In genomic region chr9:107629901-107630425, GRCm38 (mm10) we compare ENCODE assay signal across 8 mouse cellular contexts. TPM values are rescaled to one million over a fixed set of nuclear protein-coding genes. Genes with fewer than 3 reads are reported as not detected.
DNase-seq lines count a peak whose midpoint lies in the region; ATAC-seq and TF ChIP-seq lines count a peak whose summit lies in the region.

No protein-coding gene starts in this region.

- peak; percentile 33 to 46 for DNase-seq in cerebellum, postnatal 10 days
- no peak for DNase-seq in cerebellum, adult 2 months
- DNase-seq in B cell, adult 2 months, result peak; percentile 30 to 35
- DNase-seq in urinary bladder, adult 18-20 months (ENCODE audit: low spot score in 2 of 2), result no peak
- DNase-seq in right cerebral cortex, postnatal 14 days, result no peak

- peaks cover 45% of the 10 kb centered on the region for H3K4me1 ChIP-seq in cerebellum, adult 2 months (ENCODE audit: control insufficient read depth, insufficient read depth, low read length)
- peaks cover 91% of the 10 kb centered on the region for H3K4me1 ChIP-seq in embryonic facial prominence, embryonic 15.5 days
- H3K4me1 ChIP-seq in kidney, embryonic 16.5 days (ENCODE audit: insufficient read depth, low read length), result peaks cover 75% of the 10 kb centered on the region
- H3K4me1 ChIP-seq in midbrain, embryonic 16.5 days (ENCODE audit: control insufficient read depth, insufficient read depth, low read length), result peaks cover 69% of the 10 kb centered on the region

- TF ChIP-seq CTCF in cerebellum, adult 2 months (IDR thresholded peaks at IDR 0.05; ENCODE audit: borderline replicate concordance, insufficient read depth, low read depth, low read length), result no peak

- H3K4me3 ChIP-seq in cerebellum, adult 2 months (replicated peaks; ENCODE audit: insufficient read depth, low read depth, low read length), result no peak overlapping the region
- H3K4me3 ChIP-seq in embryonic facial prominence, embryonic 15.5 days (replicated peaks), result peak overlapping the region; percentile 15; the same call in 1 of the 2 replicates
- no peak overlapping the region for H3K4me3 ChIP-seq in kidney, embryonic 16.5 days (ENCODE audit: low read length)
- peak overlapping the region; percentile 3; the same call in 1 of the 2 replicates for H3K4me3 ChIP-seq in midbrain, embryonic 16.5 days (ENCODE audit: low read depth, low read length)

- H3K9ac ChIP-seq in embryonic facial prominence, embryonic 15.5 days, result no peak overlapping the region
- peak overlapping the region; percentile 55 for H3K9ac ChIP-seq in kidney, embryonic 16.5 days (replicated peaks; ENCODE audit: low read length)
- peak overlapping the region; percentile 43 for H3K9ac ChIP-seq in midbrain, embryonic 16.5 days (ENCODE audit: low read depth, low read length)

- peaks cover 8% of the 10 kb centered on the region for H3K36me3 ChIP-seq in embryonic facial prominence, embryonic 15.5 days
- H3K36me3 ChIP-seq in kidney, embryonic 16.5 days (ENCODE audit: insufficient read depth, low read length), result 0 out of 2 replicates have a peak, but pooled peaks cover 8% of the 10 kb centered on the region
- no peaks in the 10 kb centered on the region for H3K36me3 ChIP-seq in midbrain, embryonic 16.5 days (ENCODE audit: control insufficient read depth, insufficient read depth, low read length)

- H3K4me2 ChIP-seq in embryonic facial prominence, embryonic 15.5 days (replicated peaks), result peak overlapping the region; percentile 36
- H3K4me2 ChIP-seq in kidney, embryonic 16.5 days (replicated peaks; ENCODE audit: low read depth, low read length), result peak overlapping the region; percentile 30
- peak overlapping the region; percentile 39 for H3K4me2 ChIP-seq in midbrain, embryonic 16.5 days (ENCODE audit: low read length)

- TF ChIP-seq POLR2A in cerebellum, adult 2 months (IDR thresholded peaks at IDR 0.05; ENCODE audit: borderline replicate concordance, insufficient read depth, low read length), result no peak

- ATAC-seq in embryonic facial prominence, embryonic 15.5 days (ENCODE audit: insufficient number of reproducible peaks, low FRiP score, low TSS enrichment, low read depth), result no peak
- ATAC-seq in kidney, embryonic 16.5 days (ENCODE audit: low FRiP score, low TSS enrichment), result no peak
- no peak for ATAC-seq in midbrain, embryonic 16.5 days

- WGBS in cerebellum, adult 2 months, result 48% methylated on average over 14 of the region's 14 CpGs
- WGBS in embryonic facial prominence, embryonic 15.5 days, result 17% methylated on average over 14 of the region's 14 CpGs
- 21% methylated on average over 14 of the region's 14 CpGs for WGBS in kidney, embryonic 16.5 days
- WGBS in midbrain, embryonic 16.5 days, result 6% methylated on average over 14 of the region's 14 CpGs

- no peak overlapping the region for H3K27ac ChIP-seq in cerebellum, adult 2 months (ENCODE audit: insufficient read depth, low read length)
- peak overlapping the region; percentile 94 for H3K27ac ChIP-seq in embryonic facial prominence, embryonic 15.5 days (replicated peaks)
- peak overlapping the region; percentile 94 for H3K27ac ChIP-seq in kidney, embryonic 16.5 days (ENCODE audit: low read length)
- H3K27ac ChIP-seq in midbrain, embryonic 16.5 days (ENCODE audit: low read length), result peak overlapping the region; percentile 95

- no peaks in the 10 kb centered on the region for H3K9me3 ChIP-seq in embryonic facial prominence, embryonic 15.5 days (replicated peaks)
- no peaks in the 10 kb centered on the region for H3K9me3 ChIP-seq in kidney, embryonic 16.5 days (ENCODE audit: low read length)
- H3K9me3 ChIP-seq in midbrain, embryonic 16.5 days (replicated peaks; ENCODE audit: control insufficient read depth, low read length, poor library complexity, severe bottlenecking), result no peaks in the 10 kb centered on the region

- no peaks in the 10 kb centered on the region for H3K27me3 ChIP-seq in cerebellum, adult 2 months (ENCODE audit: control insufficient read depth, insufficient read depth, low read length)
- no peaks in the 10 kb centered on the region for H3K27me3 ChIP-seq in embryonic facial prominence, embryonic 15.5 days
- H3K27me3 ChIP-seq in kidney, embryonic 16.5 days (ENCODE audit: insufficient read depth, low read length), result no peaks in the 10 kb centered on the region
- no peaks in the 10 kb centered on the region for H3K27me3 ChIP-seq in midbrain, embryonic 16.5 days (ENCODE audit: control insufficient read depth, insufficient read depth, low read depth, low read length)

RNA-seq across cellular contexts. Expression of gene Gnai2, which starts 5.2 kb away (rescaled TPM):
- 273 and 301 TPM in 2 replicates for polyA plus RNA-seq in cerebellum, adult 2 months (2012; rRNA removed)
- polyA plus RNA-seq in embryonic facial prominence, embryonic 15.5 days (2015; fragmentation: Nextera tagmentation; extraction: Ambion mirVana), result 458 and 459 TPM in 2 replicates
- 447 and 455 TPM in 2 replicates for polyA plus RNA-seq in kidney, embryonic 16.5 days (2015; fragmentation: Nextera tagmentation; extraction: Ambion mirVana)
- polyA plus RNA-seq in midbrain, embryonic 16.5 days (2015; fragmentation: Nextera tagmentation; extraction: Ambion mirVana), result 278 and 281 TPM in 2 replicates

RNA-seq across cellular contexts. Expression of gene Sema3b, which starts 20.9 kb away (rescaled TPM):
- polyA plus RNA-seq in cerebellum, adult 2 months (2012; rRNA removed), result 3.9 and 6.4 TPM in 2 replicates
- polyA plus RNA-seq in embryonic facial prominence, embryonic 15.5 days (2015; fragmentation: Nextera tagmentation; extraction: Ambion mirVana), result 21.2 and 22.7 TPM in 2 replicates
- 31.3 TPM in 2 replicates for polyA plus RNA-seq in kidney, embryonic 16.5 days (2015; fragmentation: Nextera tagmentation; extraction: Ambion mirVana)
- polyA plus RNA-seq in midbrain, embryonic 16.5 days (2015; fragmentation: Nextera tagmentation; extraction: Ambion mirVana), result 3.7 and 3.9 TPM in 2 replicates

RNA-seq across cellular contexts. Expression of gene Slc38a3, which starts 39.4 kb away (rescaled TPM):
- polyA plus RNA-seq in cerebellum, adult 2 months (2012; rRNA removed), result 145 and 152 TPM in 2 replicates
- polyA plus RNA-seq in embryonic facial prominence, embryonic 15.5 days (2015; fragmentation: Nextera tagmentation; extraction: Ambion mirVana), result 3.7 and 4.2 TPM in 2 replicates
- polyA plus RNA-seq in kidney, embryonic 16.5 days (2015; fragmentation: Nextera tagmentation; extraction: Ambion mirVana), result 12.4 and 12.9 TPM in 2 replicates
- 31.1 and 34.0 TPM in 2 replicates for polyA plus RNA-seq in midbrain, embryonic 16.5 days (2015; fragmentation: Nextera tagmentation; extraction: Ambion mirVana)

RNA-seq across cellular contexts. Expression of gene Ifrd2, which starts 42.5 kb away (rescaled TPM):
- 20.2 and 23.4 TPM in 2 replicates for polyA plus RNA-seq in cerebellum, adult 2 months (2012; rRNA removed)
- 46.8 and 47.1 TPM in 2 replicates for polyA plus RNA-seq in embryonic facial prominence, embryonic 15.5 days (2015; fragmentation: Nextera tagmentation; extraction: Ambion mirVana)
- polyA plus RNA-seq in kidney, embryonic 16.5 days (2015; fragmentation: Nextera tagmentation; extraction: Ambion mirVana), result 60.7 and 64.3 TPM in 2 replicates
- 14.6 and 15.4 TPM in 2 replicates for polyA plus RNA-seq in midbrain, embryonic 16.5 days (2015; fragmentation: Nextera tagmentation; extraction: Ambion mirVana)

RNA-seq across cellular contexts. Expression of gene Hyal3, which starts 49.3 kb away (rescaled TPM):
- polyA plus RNA-seq in cerebellum, adult 2 months (2012; rRNA removed), result 1.1 TPM in 2 replicates
- 2.0 TPM in 2 replicates for polyA plus RNA-seq in embryonic facial prominence, embryonic 15.5 days (2015; fragmentation: Nextera tagmentation; extraction: Ambion mirVana)
- 1.3 and 1.6 TPM in 2 replicates for polyA plus RNA-seq in kidney, embryonic 16.5 days (2015; fragmentation: Nextera tagmentation; extraction: Ambion mirVana)
- 2.0 and 2.4 TPM in 2 replicates for polyA plus RNA-seq in midbrain, embryonic 16.5 days (2015; fragmentation: Nextera tagmentation; extraction: Ambion mirVana)

Comparison
In these comparisons a context has a peak if more than half of its experiments do, and no peak if none do; other contexts are left out.
1. DNase-seq: peak in cerebellum, postnatal 10 days (2 of 2) and B cell, adult 2 months (2 of 2); none in cerebellum, adult 2 months (0 of 2), urinary bladder, adult 18-20 months (0 of 2) and right cerebral cortex, postnatal 14 days (single experiment).
2. H3K4me3 ChIP-seq: peak in embryonic facial prominence, embryonic 15.5 days (single experiment) and midbrain, embryonic 16.5 days (single experiment); none in cerebellum, adult 2 months (single experiment) and kidney, embryonic 16.5 days (single experiment).
3. Peak in every context shown above with its lines, with median percentiles within 50 percentile points of each other: H3K4me2 ChIP-seq.